Mouse (Mus musculus): ENCODE results near the gene Gm20696. TPM values are rescaled to one million over a fixed set of nuclear protein-coding genes. Genes with fewer than 3 reads are reported as not detected.

Gm20696 gene
- total and polyA plus RNA-seq, 3 experiments: 0.59 TPM; not detected in 2

DNA sequence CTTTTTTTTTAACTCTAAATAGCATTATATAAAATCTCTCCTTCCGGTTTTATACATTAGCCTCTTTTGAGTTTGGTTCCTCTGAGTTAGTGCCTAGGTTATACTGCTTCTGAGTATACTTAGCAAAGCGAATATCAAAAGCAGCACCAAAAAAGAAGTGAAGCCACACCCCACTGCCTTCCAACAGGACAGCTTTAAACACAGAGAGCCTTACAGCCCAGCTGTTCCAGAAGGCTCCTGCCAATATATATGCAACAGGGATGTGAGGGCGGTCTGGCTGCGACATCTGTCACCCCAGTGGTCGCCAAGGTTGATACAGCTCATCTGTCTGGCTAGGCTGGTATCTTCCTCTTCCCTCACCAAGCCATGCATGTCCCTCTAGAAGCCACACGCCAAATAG lies 91.0 kb downstream of the Gm20696 start:
- in situ Hi-C loops (cut with MboI; ENCODE audit: low pct_ligation_motif_present, low pct_unique_long_range_greater_than_20kb, low sequenced_read_pairs): loop anchor here (25.0 kb wide), 1 partner anchor 1063 kb away; no protein-coding TSS in a partner anchor
- H3K4me2 ChIP-seq (ENCODE audit: insufficient read depth, low read depth, poor library complexity, severe bottlenecking): no peak overlapping the region
- dilution Hi-C loops (cut with MboI; ENCODE audit: extremely low pct_ligation_motif_present, extremely low pct_unique_long_range_greater_than_20kb, low sequenced_read_pairs): no loop called here

GRCm38 (mm10) chr6:99573343-99573742 lies 93.3 kb downstream of the Gm20696 start:
- dilution Hi-C loops (cut with MboI; ENCODE audit: extremely low pct_ligation_motif_present, extremely low pct_unique_long_range_greater_than_20kb, low sequenced_read_pairs): no loop called here
- H3K4me1 ChIP-seq (ENCODE audit: control insufficient read depth in 1 of 2, insufficient read depth in 2 of 2): no peaks in the 10 kb centered on the region
- H3K4me2 ChIP-seq (ENCODE audit: insufficient read depth, low read depth, poor library complexity, severe bottlenecking): no peak overlapping the region
- H3K27me3 ChIP-seq (replicated peaks): no peaks in the 10 kb centered on the region
- H3K79me2 ChIP-seq (replicated peaks; ENCODE audit: control insufficient read depth, extremely low read depth, insufficient read depth, poor library complexity, severe bottlenecking): no peaks in the 10 kb centered on the region
- H3K4me3 ChIP-seq (replicated peaks in 1 of 3; ENCODE audit: low read depth in 2 of 3, low read length in 2 of 3, poor library complexity in 1 of 3): no peak overlapping the region
- no peak for DNase-seq (ENCODE audit: extremely low read depth)
- no peak overlapping the region for H3K9ac ChIP-seq (ENCODE audit: insufficient read depth, low read depth)
- no peaks in the 10 kb centered on the region for H3K9me3 ChIP-seq (replicated peaks; ENCODE audit: low read length)
- no peak for TF ChIP-seq ZMIZ1 (IDR thresholded peaks at IDR 0.05; ENCODE audit: low read depth, low read length)
- TF ChIP-seq RAD21 (IDR thresholded peaks at IDR 0.05; ENCODE audit: low read depth, low read length): peak; percentile 17
- no peak for TF ChIP-seq RCOR1 (conservative IDR thresholded peaks at IDR 0.05; ENCODE audit: low read depth, low read length)
- TF ChIP-seq SMC3 (IDR thresholded peaks at IDR 0.05; ENCODE audit: low read depth, low read length): peak; percentile 27
- no peak for TF ChIP-seq GABPA (IDR thresholded peaks at IDR 0.05; ENCODE audit: insufficient replicate concordance, low read depth, low read length)
- TF ChIP-seq CTCF (conservative IDR thresholded peaks at IDR 0.05 in 1 of 2, IDR thresholded peaks at IDR 0.05 in 1 of 2; ENCODE audit: low read depth in 2 of 2, low read length in 2 of 2): peak in 1 of 2 experiments; percentile 68; a peak in 2 of 4 replicates
- TF ChIP-seq PAX5 (IDR thresholded peaks at IDR 0.05; ENCODE audit: low read length): no peak
- H3K36me3 ChIP-seq (replicated peaks in 1 of 2; ENCODE audit: control insufficient read depth in 1 of 2, insufficient read depth in 1 of 2, low read length in 1 of 2): no peaks in the 10 kb centered on the region
- no peak overlapping the region for H3K27ac ChIP-seq (ENCODE audit: insufficient read depth, low read depth)
- in situ Hi-C loops (cut with MboI; ENCODE audit: low pct_ligation_motif_present, low pct_unique_long_range_greater_than_20kb, low sequenced_read_pairs): no loop called here

More for the DNA sequence above, 91.0 kb downstream of the Gm20696 start:
- no peak for DNase-seq (ENCODE audit: extremely low read depth)
- H3K4me3 ChIP-seq (replicated peaks in 1 of 3; ENCODE audit: low read depth in 2 of 3, low read length in 2 of 3, poor library complexity in 1 of 3): no peak overlapping the region
- H3K36me3 ChIP-seq (replicated peaks in 1 of 2; ENCODE audit: control insufficient read depth in 1 of 2, insufficient read depth in 1 of 2, low read length in 1 of 2): no peaks in the 10 kb centered on the region
- H3K79me2 ChIP-seq (replicated peaks; ENCODE audit: control insufficient read depth, extremely low read depth, insufficient read depth, poor library complexity, severe bottlenecking): no peaks in the 10 kb centered on the region
- H3K27ac ChIP-seq (ENCODE audit: insufficient read depth, low read depth): no peak overlapping the region
- H3K27me3 ChIP-seq (replicated peaks): no peaks in the 10 kb centered on the region
- no peaks in the 10 kb centered on the region for H3K4me1 ChIP-seq (ENCODE audit: control insufficient read depth in 1 of 2, insufficient read depth in 2 of 2)
- no peaks in the 10 kb centered on the region for H3K9me3 ChIP-seq (replicated peaks; ENCODE audit: low read length)
- H3K9ac ChIP-seq (ENCODE audit: insufficient read depth, low read depth): no peak overlapping the region
- TF ChIP-seq CTCF (conservative IDR thresholded peaks at IDR 0.05 in 1 of 2, IDR thresholded peaks at IDR 0.05 in 1 of 2; ENCODE audit: low read depth in 2 of 2, low read length in 2 of 2): no peak
- TF ChIP-seq MAX (IDR thresholded peaks at IDR 0.05; ENCODE audit: low read length): no peak
- no peak for TF ChIP-seq MAFK (IDR thresholded peaks at IDR 0.05; ENCODE audit: insufficient replicate concordance, low read length)
- no peak for TF ChIP-seq MAZ (IDR thresholded peaks at IDR 0.05; ENCODE audit: low read depth, low read length)
- TF ChIP-seq CHD1 (IDR thresholded peaks at IDR 0.05; ENCODE audit: low read depth, low read length): no peak
- no peak for TF ChIP-seq EP300 (IDR thresholded peaks at IDR 0.05; ENCODE audit: low read length)
- no peak for TF ChIP-seq BHLHE40 (IDR thresholded peaks at IDR 0.05; ENCODE audit: low read depth, low read length)
- TF ChIP-seq ZNF384 (IDR thresholded peaks at IDR 0.05; ENCODE audit: low read depth, low read length): no peak

- in situ Hi-C loops (cut with MboI; ENCODE audit: low pct_ligation_motif_present, low pct_unique_long_range_greater_than_20kb, low sequenced_read_pairs): no loop called here
- TF ChIP-seq ZC3H11A (IDR thresholded peaks at IDR 0.05; ENCODE audit: low read depth, low read length) (no peak), NRF1 (IDR thresholded peaks at IDR 0.05; ENCODE audit: low read depth, low read length) (no peak), IRF4 (IDR thresholded peaks at IDR 0.05; ENCODE audit: low read depth, low read length) (no peak), CHD1 (IDR thresholded peaks at IDR 0.05; ENCODE audit: low read depth, low read length) (no peak), JUN (IDR thresholded peaks at IDR 0.05; ENCODE audit: insufficient read depth, low read depth, low read length) (no peak), TBP (conservative IDR thresholded peaks at IDR 0.05; ENCODE audit: low read depth, low read length) (no peak), TCF12 (IDR thresholded peaks at IDR 0.05; ENCODE audit: low read depth, low read length) (no peak), ETS1 (conservative IDR thresholded peaks at IDR 0.05; ENCODE audit: low read depth, low read length) (no peak), RAD21 (IDR thresholded peaks at IDR 0.05; ENCODE audit: low read depth, low read length) (no peak), RCOR1 (conservative IDR thresholded peaks at IDR 0.05; ENCODE audit: low read depth, low read length) (no peak), PAX5 (IDR thresholded peaks at IDR 0.05; ENCODE audit: low read length) (no peak), MXI1 (IDR thresholded peaks at IDR 0.05; ENCODE audit: low read depth, low read length) (no peak), SIN3A (IDR thresholded peaks at IDR 0.05; ENCODE audit: low read length) (no peak)
- no peak overlapping the region for H3K4me2 ChIP-seq (ENCODE audit: insufficient read depth, low read depth, poor library complexity, severe bottlenecking)
- no peaks in the 10 kb centered on the region for H3K27me3 ChIP-seq (replicated peaks)
- no peaks in the 10 kb centered on the region for H3K79me2 ChIP-seq (replicated peaks; ENCODE audit: control insufficient read depth, extremely low read depth, insufficient read depth, poor library complexity, severe bottlenecking)
- no peaks in the 10 kb centered on the region for H3K9me3 ChIP-seq (replicated peaks; ENCODE audit: low read length)
- no peak overlapping the region for H3K27ac ChIP-seq (ENCODE audit: insufficient read depth, low read depth)
- H3K9ac ChIP-seq (ENCODE audit: insufficient read depth, low read depth): no peak overlapping the region
- dilution Hi-C loops (cut with MboI; ENCODE audit: extremely low pct_ligation_motif_present, extremely low pct_unique_long_range_greater_than_20kb, low sequenced_read_pairs): no loop called here
- H3K4me3 ChIP-seq (replicated peaks in 1 of 3; ENCODE audit: low read depth in 2 of 3, low read length in 2 of 3, poor library complexity in 1 of 3): no peak overlapping the region
- DNase-seq (ENCODE audit: extremely low read depth): no peak
- no peaks in the 10 kb centered on the region for H3K36me3 ChIP-seq (replicated peaks in 1 of 2; ENCODE audit: control insufficient read depth in 1 of 2, insufficient read depth in 1 of 2, low read length in 1 of 2)
- peaks cover 4 to 9% of the 10 kb centered on the region in 2 experiments; a peak in 3 of 4 replicates for H3K4me1 ChIP-seq (ENCODE audit: control insufficient read depth in 1 of 2, insufficient read depth in 2 of 2)
Observed at GRCm38 (mm10) chr6:99572071-99572470, 94.5 kb downstream of the Gm20696 start.
